Mouse (Mus musculus): Measurements from ENCODE around the gene Glra1. TPM values are rescaled to one million over a fixed set of nuclear protein-coding genes. Genes with fewer than 3 reads are reported as not detected.
"Not testable (repeated sequence)": the region's sequence is repeated elsewhere in the genome, so short reads cannot be mapped to it uniquely, and the experiment has no call there.

Gene Glra1
- total RNA-seq (2021) = not detected
- long read RNA-seq, experiment 1 = 0 reads
- long read RNA-seq, experiment 2 = 0 reads

GRCm38 (mm10) chr11:55607808-55608523 lies at the start of gene Glra1:
Glra1 (minus strand) TSS chr11:55608198.
- peak; percentile 63 to 74 for DNase-seq (ENCODE audit: low spot score in 2 of 2)

GRCm38 (mm10) chr11:55636961-55637360 lies 29.0 kb upstream of the Glra1 start:
- no peak for DNase-seq (ENCODE audit: low spot score in 2 of 2)

GRCm38 (mm10) chr11:55633901-55634300 lies 25.9 kb upstream of the Glra1 start:
- DNase-seq (ENCODE audit: low spot score in 2 of 2) = no peak

GRCm38 (mm10) chr11:55614631-55615030 lies 6.6 kb upstream of the Glra1 start:
- DNase-seq (ENCODE audit: low spot score in 2 of 2) = not testable (repeated sequence)

- DNase-seq (ENCODE audit: low spot score in 2 of 2) = no peak
Measured at GRCm38 (mm10) chr11:55608524-55608920, 524 bp upstream of the Glra1 start.

GRCm38 (mm10) chr11:55607066-55607807 lies 761 bp downstream of the Glra1 start:
- DNase-seq (ENCODE audit: low spot score in 2 of 2) = no peak

- DNase-seq (ENCODE audit: low spot score in 2 of 2) = no peak
Measured at GRCm38 (mm10) chr11:55601447-55602065, 6.4 kb downstream of the Glra1 start.

- no peak for DNase-seq (ENCODE audit: low spot score in 2 of 2)
Measured at GRCm38 (mm10) chr11:55595726-55596125, 12.3 kb downstream of the Glra1 start.

GRCm38 (mm10) chr11:55594411-55594810 lies 13.6 kb downstream of the Glra1 start:
- no peak for DNase-seq (ENCODE audit: low spot score in 2 of 2)

GRCm38 (mm10) chr11:55591194-55591593 lies 16.8 kb downstream of the Glra1 start:
- DNase-seq (ENCODE audit: low spot score in 2 of 2) = peak in 1 of 2 experiments; percentile 9

- DNase-seq (ENCODE audit: low spot score in 2 of 2) = no peak
Measured at GRCm38 (mm10) chr11:55589376-55590167, 18.4 kb downstream of the Glra1 start.

- no peak for DNase-seq (ENCODE audit: low spot score in 2 of 2)
Measured at GRCm38 (mm10) chr11:55574397-55574796, 33.6 kb downstream of the Glra1 start.

GRCm38 (mm10) chr11:55571144-55571543 lies 36.9 kb downstream of the Glra1 start:
- DNase-seq (ENCODE audit: low spot score in 2 of 2) = no peak

- DNase-seq (ENCODE audit: low spot score in 2 of 2) = no peak
Measured at GRCm38 (mm10) chr11:55566309-55567099, 41.5 kb downstream of the Glra1 start.

- DNase-seq (ENCODE audit: low spot score in 2 of 2) = no peak
Measured at GRCm38 (mm10) chr11:55545690-55546089, 62.3 kb downstream of the Glra1 start.

- DNase-seq (ENCODE audit: low spot score in 2 of 2) = no peak
Measured at GRCm38 (mm10) chr11:55542671-55543070, 65.3 kb downstream of the Glra1 start.

- DNase-seq (ENCODE audit: low spot score in 2 of 2) = no peak
Measured at GRCm38 (mm10) chr11:55542128-55542527, 65.9 kb downstream of the Glra1 start.

- no peak for DNase-seq (ENCODE audit: low spot score in 2 of 2)
Measured at GRCm38 (mm10) chr11:55534766-55535165, 73.2 kb downstream of the Glra1 start.

GRCm38 (mm10) chr11:55533378-55533777 lies 74.6 kb downstream of the Glra1 start:
- DNase-seq (ENCODE audit: low spot score in 2 of 2) = no peak

GRCm38 (mm10) chr11:55530741-55531140 lies 77.3 kb downstream of the Glra1 start:
- DNase-seq (ENCODE audit: low spot score in 2 of 2) = no peak

Data from gastrocnemius, postnatal 4 days (tissue).